Mouse (Mus musculus): Measurements from ENCODE around the gene Hoxd3.

- TF ChIP-seq CTCF (IDR thresholded peaks at IDR 0.05; ENCODE audit: low read depth) (no peak), EP300 (optimal IDR thresholded peaks at IDR 0.05) (no peak)
Observed at GRCm38 (mm10) chr2:74713239-74714150, 1.8 kb downstream of the Hoxd3 start.

Data from stomach, postnatal 0 days (tissue).